Mouse (Mus musculus) hindbrain, postnatal 0 days (tissue): ENCODE results near the gene Ptx4. TPM values are rescaled to one million over a fixed set of nuclear protein-coding genes. Genes with fewer than 3 reads are reported as not detected.

Experiments
- ATAC-seq: fragments of 200-750 bp; cut with Nextera tagmentation; 2 replicates; pipeline ENCODE4 v1.8.0; 2017; ENCODE audit warnings: mild to moderate bottlenecking, moderate TSS enrichment, moderate library complexity
- DNase-seq: peaks from one replicate; pipeline ENCODE4 v3.0.0-alpha.2; 2015; ENCODE audit warnings: low spot score
- H3K27ac ChIP-seq: fragments of 300-500 bp; sonication (generic); 2 replicates; pipeline ENCODE4 v1.5.1; 2014; ENCODE audit warnings: mild to moderate bottlenecking
- H3K27me3 ChIP-seq: fragments of 300-500 bp; sonication (generic); 2 replicates; pipeline ENCODE4 v1.6.1; 2014; ENCODE audit warnings: low read length, mixed read lengths; ENCODE audit not compliant: insufficient read depth
- H3K36me3 ChIP-seq: fragments of 300-500 bp; sonication (generic); 2 replicates; pipeline ENCODE4 v1.6.1; 2014; ENCODE audit warnings: low read length, mixed read lengths; ENCODE audit not compliant: insufficient read depth
- H3K4me1 ChIP-seq: fragments of 300-500 bp; sonication (generic); 2 replicates; pipeline ENCODE4 v1.6.1; 2014; ENCODE audit warnings: antibody characterized with exemption, low read length, mixed read lengths; ENCODE audit not compliant: insufficient read depth
- H3K4me2 ChIP-seq: fragments of 300-500 bp; sonication (generic); 2 replicates; pipeline ENCODE4 v1.6.1; 2014; ENCODE audit warnings: low read depth, mild to moderate bottlenecking, low read length, moderate library complexity, mixed read lengths
- H3K4me3 ChIP-seq: fragments of 300-500 bp; sonication (generic); 2 replicates; pipeline ENCODE4 v1.5.1; 2014; ENCODE audit warnings: low read length
- H3K9ac ChIP-seq: fragments of 300-500 bp; sonication (generic); replicated peaks from 2 replicates; pipeline ENCODE4 v1.6.1; 2014; ENCODE audit warnings: mild to moderate bottlenecking, low read length, moderate library complexity, mixed read lengths
- H3K9me3 ChIP-seq: fragments of 300-500 bp; sonication (generic); 2 replicates; pipeline ENCODE4 v1.6.1; 2016; ENCODE audit warnings: low read length, mixed read lengths
- CTCF ChIP-seq: IDR thresholded peaks from 2 replicates; pipeline ENCODE4 v1.5.1; 2016; ENCODE audit warnings: antibody characterized with exemption, control low read depth, low read depth
- WGBS: fragments of 180-500 bp; shearing (Covaris S2); extraction: QIAGEN DNeasy Blood & Tissue Kit; methylation state at CpG from one replicate; pipeline ENCODE4 v1.1.7; 2014; 5-methylcytosine and 5-hydroxymethylcytosine counted together
- polyA plus RNA-seq: library from polyadenylated mRNA; unstranded; fragments of >200 nt; fragmentation: Nextera tagmentation; extraction: Ambion mirVana; gene quantifications from 2 replicates; pipeline ENCODE4 v1.2.1, GENCODE M21; 2015
- total RNA-seq: library from RNA; depleted of rRNA; stranded (reverse); fragments of >200 nt; gene quantifications from 2 replicates; pipeline ENCODE4 v1.2.3, GENCODE M21; 2014

Gene Ptx4
- total and polyA plus RNA-seq, 2 experiments from 2014 or later = 0.21 to 0.63 TPM

DNA sequence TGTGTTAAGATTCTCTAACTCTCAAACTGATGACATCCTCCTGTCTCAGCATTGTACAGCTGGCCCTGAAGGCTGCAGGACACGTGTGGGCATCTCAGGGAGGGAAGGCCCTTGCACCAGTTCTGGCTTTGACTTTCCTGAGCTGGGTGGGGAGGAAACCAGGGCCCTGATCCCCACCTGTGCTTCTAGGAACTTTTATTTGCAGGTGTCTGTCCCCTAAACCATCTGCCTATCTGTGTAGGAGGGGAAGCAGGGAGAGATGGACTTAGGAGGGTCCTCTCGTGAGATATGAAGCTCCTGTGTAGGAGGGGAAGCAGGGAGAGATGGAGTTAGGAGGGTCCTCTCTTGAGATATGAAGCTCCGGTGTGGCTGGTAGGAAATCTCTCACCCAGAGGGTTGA, 37.7 kb upstream of the Ptx4 start:
- DNase-seq (no peak), ATAC-seq (no peak)
- peaks cover 1% of the 10 kb centered on the region; the same call in 1 of the 2 replicates for H3K36me3 ChIP-seq
- TF ChIP-seq CTCF = no peak
- peaks cover 8% of the 10 kb centered on the region for H3K4me1 ChIP-seq
- H3K4me2 ChIP-seq = no peak overlapping the region
- no peaks in the 10 kb centered on the region for H3K9me3 ChIP-seq
- no peak overlapping the region for H3K9ac ChIP-seq
- WGBS = 82% methylated on average over 3 of the region's 3 CpGs
- no peaks in the 10 kb centered on the region for H3K27me3 ChIP-seq
- H3K27ac ChIP-seq = no peak overlapping the region
- no peak overlapping the region for H3K4me3 ChIP-seq

DNA sequence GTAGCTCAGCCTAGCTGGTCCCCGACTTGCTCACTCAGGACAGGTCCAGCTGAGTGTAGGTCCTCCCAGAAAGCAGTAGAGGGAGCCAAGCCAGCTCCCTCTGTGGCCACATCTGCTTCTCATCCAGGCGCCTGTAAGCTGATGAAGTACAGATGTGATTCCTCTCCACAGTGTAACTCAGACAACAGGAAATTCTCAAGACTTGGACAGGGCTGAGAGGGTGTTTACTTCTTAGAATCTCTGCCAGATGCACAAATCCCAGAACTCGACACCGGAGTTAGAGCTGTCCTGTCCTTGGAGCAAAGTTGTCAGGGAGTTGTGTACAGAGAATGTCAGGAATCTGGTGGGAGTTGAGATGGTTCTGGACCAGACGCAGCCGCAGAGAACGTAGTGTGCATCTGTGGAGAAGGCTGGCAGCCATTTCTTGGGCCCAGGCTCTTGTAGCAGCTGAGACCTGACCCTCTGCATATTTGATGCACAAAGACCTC, 37.1 kb upstream of the Ptx4 start, which contains the start of gene Tmem204:
Gene Tmem204, minus strand, starts transcription at position 148 of the 488 bp plus-strand sequence.
- peaks cover 2% of the 10 kb centered on the region; the same call in 1 of the 2 replicates for H3K4me1 ChIP-seq
- H3K4me2 ChIP-seq = no peak within 1 kb of the TSS
- H3K27ac ChIP-seq = 0 out of 2 replicates have a peak within 1 kb of the TSS, but pooled peaks have one; percentile 38
- no peaks in the 10 kb centered on the region for H3K27me3 ChIP-seq
- H3K36me3 ChIP-seq = peaks cover 7% of the 10 kb centered on the region; the same call in 1 of the 2 replicates
- 65% methylated on average over 7 of the region's 7 CpGs for WGBS
- ATAC-seq (peak; percentile 48; the same call in 1 of the 2 replicates), DNase-seq (peak; percentile 43)
- H3K9me3 ChIP-seq = no peaks in the 10 kb centered on the region
- peak; percentile 42 for TF ChIP-seq CTCF
- H3K9ac ChIP-seq = no peak within 1 kb of the TSS
- H3K4me3 ChIP-seq = no peak within 1 kb of the TSS

DNA sequence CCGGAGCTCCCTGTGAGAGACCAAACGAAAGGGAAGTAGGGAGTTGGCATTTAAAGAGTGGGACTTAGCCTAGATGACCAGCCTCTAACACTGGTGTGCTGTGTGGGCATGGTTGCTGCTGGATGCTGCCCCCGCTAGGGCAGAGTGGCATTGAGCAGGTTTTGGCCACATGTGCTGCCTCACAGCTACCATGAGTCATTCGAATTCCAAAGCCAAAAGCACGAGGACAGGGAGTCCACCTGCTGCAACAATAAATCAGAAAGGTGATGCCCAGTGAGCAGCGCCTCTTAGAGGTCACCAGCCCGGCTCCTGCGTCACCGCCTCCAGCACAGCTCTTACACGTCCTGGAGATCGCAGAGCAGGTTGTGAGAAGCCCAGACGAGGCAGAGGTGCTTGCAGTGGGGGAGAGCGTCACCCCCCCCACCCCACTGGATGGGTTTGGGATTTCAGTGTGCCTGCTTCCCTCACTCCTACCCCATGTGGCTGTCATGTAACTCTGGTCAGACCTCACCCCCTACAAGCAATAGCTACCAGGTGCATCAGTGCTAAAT, 35.6 kb upstream of the Ptx4 start:
- no peak for ATAC-seq
- WGBS = 81% methylated on average over 13 of the region's 13 CpGs
- peaks cover 13% of the 10 kb centered on the region; the same call in 1 of the 2 replicates for H3K36me3 ChIP-seq
- no peak overlapping the region for H3K4me2 ChIP-seq
- H3K4me1 ChIP-seq = no peaks in the 10 kb centered on the region
- H3K4me3 ChIP-seq = no peak overlapping the region
- H3K27ac ChIP-seq = no peak overlapping the region
- DNase-seq = no peak
- TF ChIP-seq CTCF = no peak
- no peak overlapping the region for H3K9ac ChIP-seq
- H3K9me3 ChIP-seq = no peaks in the 10 kb centered on the region
- H3K27me3 ChIP-seq = no peaks in the 10 kb centered on the region

DNA sequence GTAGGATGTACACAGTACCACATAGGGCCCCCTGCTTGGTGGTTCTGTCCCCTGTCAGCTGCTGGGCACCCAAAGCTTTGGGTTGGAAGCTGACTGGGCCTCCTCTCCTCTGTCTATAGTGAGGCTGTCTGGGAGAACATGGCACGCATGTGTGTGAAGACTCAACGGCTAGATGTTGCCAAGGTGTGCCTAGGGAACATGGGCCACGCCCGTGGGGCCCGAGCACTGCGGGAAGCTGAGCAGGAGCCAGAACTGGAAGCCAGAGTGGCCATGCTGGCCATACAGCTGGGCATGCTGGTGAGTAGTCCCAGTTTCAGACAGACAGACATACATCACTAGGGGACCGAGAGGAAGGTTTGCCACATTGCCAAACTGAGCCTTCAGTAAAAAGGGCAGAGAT, 33.8 kb upstream of the Ptx4 start:
- Histone ChIP-seq H3K27ac (no peak overlapping the region), H3K9ac (no peak overlapping the region), H3K4me3 (no peak overlapping the region), H3K27me3 (no peaks in the 10 kb centered on the region), H3K36me3 (peaks cover 13% of the 10 kb centered on the region), H3K4me2 (no peak overlapping the region), H3K4me1 (no peaks in the 10 kb centered on the region), H3K9me3 (no peaks in the 10 kb centered on the region)
- ATAC-seq (no peak), DNase-seq (no peak)
- WGBS = 93% methylated on average over 7 of the region's 7 CpGs
- no peak for TF ChIP-seq CTCF

DNA sequence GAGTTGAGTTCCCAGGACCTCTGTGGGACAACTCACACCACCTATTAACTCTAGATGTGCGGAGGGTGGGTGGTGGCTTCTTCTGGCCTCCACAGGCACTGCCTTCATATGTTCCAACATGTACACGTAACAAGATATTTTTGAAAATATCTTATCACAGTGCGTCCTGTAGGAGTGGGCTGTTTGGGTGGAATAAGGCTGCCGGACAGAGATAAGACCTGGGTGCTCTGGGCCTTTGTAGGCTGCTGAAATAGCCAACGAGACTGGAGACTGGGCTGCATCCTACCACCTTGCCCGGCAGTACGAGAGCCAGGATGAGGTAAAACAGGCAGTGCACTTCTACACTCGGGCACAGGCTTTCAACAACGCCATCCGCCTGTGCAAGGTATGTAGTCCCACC, 31.4 kb upstream of the Ptx4 start:
- H3K4me1 ChIP-seq = no peaks in the 10 kb centered on the region
- DNase-seq = no peak
- no peak overlapping the region for H3K9ac ChIP-seq
- ATAC-seq = no peak
- no peak overlapping the region for H3K4me3 ChIP-seq
- no peak for TF ChIP-seq CTCF
- H3K27ac ChIP-seq = no peak overlapping the region
- 93% methylated on average over 10 of the region's 10 CpGs for WGBS
- H3K9me3 ChIP-seq = no peaks in the 10 kb centered on the region
- H3K4me2 ChIP-seq = no peak overlapping the region
- peaks cover 28% of the 10 kb centered on the region for H3K36me3 ChIP-seq
- H3K27me3 ChIP-seq = no peaks in the 10 kb centered on the region

DNA sequence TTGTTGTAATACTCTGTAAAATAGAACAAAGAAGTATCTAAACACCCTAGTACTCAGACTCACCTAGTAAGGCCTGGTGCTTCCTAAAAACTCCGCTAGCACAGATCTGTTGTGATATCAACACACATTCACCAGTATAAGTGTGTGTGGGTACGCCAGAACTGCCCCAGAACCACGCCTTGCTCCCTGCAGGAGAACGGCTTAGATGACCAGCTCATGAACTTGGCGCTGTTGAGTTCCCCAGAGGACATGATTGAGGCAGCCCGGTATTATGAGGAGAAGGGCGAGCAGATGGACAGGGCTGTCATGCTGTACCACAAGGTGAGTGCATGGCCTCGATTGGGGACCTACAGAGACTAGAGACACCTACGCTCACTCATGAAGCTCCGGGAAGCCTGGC, 30.1 kb upstream of the Ptx4 start:
- ATAC-seq = no peak
- Histone ChIP-seq H3K4me1 (no peaks in the 10 kb centered on the region), H3K27ac (no peak overlapping the region), H3K9ac (no peak overlapping the region), H3K4me2 (no peak overlapping the region), H3K4me3 (no peak overlapping the region), H3K9me3 (no peaks in the 10 kb centered on the region), H3K27me3 (no peaks in the 10 kb centered on the region), H3K36me3 (peaks cover 33% of the 10 kb centered on the region)
- no peak for TF ChIP-seq CTCF
- no peak for DNase-seq
- 91% methylated on average over 10 of the region's 10 CpGs for WGBS

DNA sequence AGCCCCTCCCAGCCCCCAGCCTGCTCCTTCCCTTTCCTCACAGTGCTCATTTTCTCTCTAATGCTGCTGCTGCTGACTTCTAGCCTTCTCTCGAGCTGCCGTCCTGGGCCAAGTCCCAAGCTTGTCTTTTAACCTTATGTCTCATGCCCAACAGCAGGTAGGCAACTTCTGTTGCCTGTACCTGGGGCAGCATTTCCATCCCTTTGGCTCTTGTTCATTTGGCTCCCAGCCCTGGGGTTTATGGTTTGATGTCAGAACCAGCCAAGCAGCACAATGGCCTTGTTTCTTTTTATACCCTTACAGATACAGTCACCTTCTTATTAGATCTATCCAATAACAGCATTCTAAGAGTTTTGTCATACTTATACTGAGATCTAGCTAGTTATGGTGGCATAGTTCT, 24.3 kb upstream of the Ptx4 start:
- TF ChIP-seq CTCF = no peak
- no peak overlapping the region for H3K4me3 ChIP-seq
- no peaks in the 10 kb centered on the region for H3K27me3 ChIP-seq
- peaks cover 41% of the 10 kb centered on the region for H3K36me3 ChIP-seq
- H3K9me3 ChIP-seq = no peaks in the 10 kb centered on the region
- WGBS = 83% methylated on average over 2 of the region's 2 CpGs
- H3K4me2 ChIP-seq = no peak overlapping the region
- no peak overlapping the region for H3K27ac ChIP-seq
- ATAC-seq (no peak), DNase-seq (no peak)
- H3K4me1 ChIP-seq = no peaks in the 10 kb centered on the region
- no peak overlapping the region for H3K9ac ChIP-seq
